Mouse (Mus musculus): ENCODE data around the gene Gm6096.

DNA sequence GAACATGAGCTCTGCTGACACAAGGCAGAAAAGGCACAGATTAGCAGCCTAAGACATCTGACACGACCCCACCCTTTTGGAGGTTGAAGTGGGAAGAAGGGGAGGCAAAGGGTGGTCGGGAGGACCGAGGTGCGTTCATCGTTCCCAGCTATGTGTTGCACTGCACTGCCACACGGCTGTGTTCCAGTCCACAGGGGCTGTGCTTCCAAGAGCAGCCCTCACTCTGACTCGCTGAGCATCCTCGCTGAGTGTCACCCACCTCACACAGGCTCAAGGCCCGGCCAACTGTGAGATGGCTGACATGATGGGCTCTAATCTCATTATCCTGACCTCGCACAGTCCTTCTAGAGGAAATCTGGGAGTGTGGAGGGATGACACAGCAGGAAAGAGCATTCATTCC lies 34.4 kb upstream of the Gm6096 start:
- no peak for TF ChIP-seq CTCF (IDR thresholded peaks at IDR 0.05; ENCODE audit: extremely low read depth, insufficient read length, insufficient replicate concordance, low read depth, low read length)
- TF ChIP-seq POLR2A (IDR thresholded peaks at IDR 0.05; ENCODE audit: low read depth, low read length): no peak
